Mouse (Mus musculus): ENCODE results near the gene Syce1l. TPM values are rescaled to one million over a fixed set of nuclear protein-coding genes. Genes with fewer than 3 reads are reported as not detected.

The Syce1l gene
- polyA plus RNA-seq, 1 experiment from 2014 or later: not detected

DNA sequence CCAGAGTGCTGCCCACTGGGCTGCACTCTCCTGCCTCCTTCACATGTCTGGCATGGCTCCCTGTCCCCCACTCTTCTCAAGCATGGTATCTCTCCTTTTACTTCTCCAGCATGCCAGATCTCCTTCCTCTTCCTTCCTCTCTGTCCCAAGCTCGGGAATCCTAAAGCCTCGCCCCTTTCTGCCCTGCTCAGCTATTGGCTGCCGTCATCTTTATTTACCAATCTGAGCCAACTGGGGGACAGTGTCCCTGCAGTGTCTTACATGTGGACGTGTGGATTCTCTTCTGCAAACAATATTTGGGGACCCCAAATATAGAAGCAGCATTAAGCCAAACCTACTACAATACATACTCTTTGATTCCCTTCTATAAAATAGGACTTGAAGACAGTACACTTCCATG is 10.1 kb downstream of the Syce1l start:
- no peak overlapping the region for H3K4me2 ChIP-seq (replicated peaks; ENCODE audit: low read depth)
- no peak overlapping the region for H3K9ac ChIP-seq (ENCODE audit: low read length)
- H3K4me3 ChIP-seq (ENCODE audit: low read depth, low read length): no peak overlapping the region
- H3K27ac ChIP-seq (replicated peaks): no peak overlapping the region
- H3K9me3 ChIP-seq (ENCODE audit: control insufficient read depth, low read length): no peaks in the 10 kb centered on the region
- no peak for TF ChIP-seq CTCF (IDR thresholded peaks at IDR 0.05; ENCODE audit: low read depth)
- TF ChIP-seq EP300 (optimal IDR thresholded peaks at IDR 0.05): no peak
- WGBS: 45% methylated on average over 4 of the region's 4 CpGs
- no peaks in the 10 kb centered on the region for H3K4me1 ChIP-seq (replicated peaks; ENCODE audit: control insufficient read depth, insufficient read depth)
- ATAC-seq (ENCODE audit: low FRiP score, low TSS enrichment) (no peak), DNase-seq (ENCODE audit: low spot score) (no peak)
- no peaks in the 10 kb centered on the region for H3K36me3 ChIP-seq (ENCODE audit: control insufficient read depth, insufficient read depth, low read length)
- no peaks in the 10 kb centered on the region for H3K27me3 ChIP-seq (ENCODE audit: control insufficient read depth, insufficient read depth, low read length)

DNA sequence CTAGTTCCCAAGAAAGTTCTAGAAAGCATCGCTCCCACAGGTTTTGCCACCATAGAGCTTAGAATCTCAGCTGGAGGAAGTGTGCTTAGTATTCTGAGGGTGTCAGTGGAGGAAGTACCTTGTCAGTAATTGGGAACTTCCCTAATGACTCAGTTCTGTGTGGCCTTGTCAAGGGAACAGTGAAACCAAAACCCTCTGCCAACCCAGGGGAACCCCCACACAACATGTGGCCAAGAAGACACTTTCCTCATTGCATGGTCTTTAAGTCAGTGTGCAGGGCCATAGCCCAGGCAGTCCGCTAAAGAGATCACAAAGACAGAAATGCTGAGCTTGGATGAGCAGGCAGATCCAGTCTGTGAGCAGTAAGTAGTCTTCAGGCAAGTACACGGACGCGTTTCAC is 13.1 kb downstream of the Syce1l start:
- H3K36me3 ChIP-seq (ENCODE audit: control insufficient read depth, insufficient read depth, low read length): no peaks in the 10 kb centered on the region
- H3K4me2 ChIP-seq (replicated peaks; ENCODE audit: low read depth): no peak overlapping the region
- H3K27ac ChIP-seq (replicated peaks): no peak overlapping the region
- no peak overlapping the region for H3K9ac ChIP-seq (ENCODE audit: low read length)
- no peaks in the 10 kb centered on the region for H3K4me1 ChIP-seq (replicated peaks; ENCODE audit: control insufficient read depth, insufficient read depth)
- H3K4me3 ChIP-seq (ENCODE audit: low read depth, low read length): no peak overlapping the region
- 92% methylated on average over 5 of the region's 5 CpGs for WGBS
- TF ChIP-seq EP300 (optimal IDR thresholded peaks at IDR 0.05) (no peak), CTCF (IDR thresholded peaks at IDR 0.05; ENCODE audit: low read depth) (no peak)
- no peaks in the 10 kb centered on the region for H3K9me3 ChIP-seq (ENCODE audit: control insufficient read depth, low read length)
- ATAC-seq (ENCODE audit: low FRiP score, low TSS enrichment) (no peak), DNase-seq (ENCODE audit: low spot score) (no peak)
- no peaks in the 10 kb centered on the region for H3K27me3 ChIP-seq (ENCODE audit: control insufficient read depth, insufficient read depth, low read length)

- TF ChIP-seq CTCF (IDR thresholded peaks at IDR 0.05; ENCODE audit: low read depth) (no peak), EP300 (optimal IDR thresholded peaks at IDR 0.05) (no peak)
- Histone ChIP-seq H3K4me2 (replicated peaks; ENCODE audit: low read depth) (no peak overlapping the region), H3K36me3 (ENCODE audit: control insufficient read depth, insufficient read depth, low read length) (no peaks in the 10 kb centered on the region), H3K9me3 (ENCODE audit: control insufficient read depth, low read length) (no peaks in the 10 kb centered on the region), H3K27me3 (ENCODE audit: control insufficient read depth, insufficient read depth, low read length) (no peaks in the 10 kb centered on the region), H3K4me1 (replicated peaks; ENCODE audit: control insufficient read depth, insufficient read depth) (no peaks in the 10 kb centered on the region), H3K4me3 (ENCODE audit: low read depth, low read length) (no peak overlapping the region), H3K27ac (replicated peaks) (no peak overlapping the region), H3K9ac (ENCODE audit: low read length) (no peak overlapping the region)
- DNase-seq (ENCODE audit: low spot score): no peak
- ATAC-seq (ENCODE audit: low FRiP score, low TSS enrichment): no peak
- 84% methylated on average over 11 of the region's 11 CpGs for WGBS
Measured at GRCm38 (mm10) chr8:113656681-113657298, 13.8 kb downstream of the Syce1l start.

DNA sequence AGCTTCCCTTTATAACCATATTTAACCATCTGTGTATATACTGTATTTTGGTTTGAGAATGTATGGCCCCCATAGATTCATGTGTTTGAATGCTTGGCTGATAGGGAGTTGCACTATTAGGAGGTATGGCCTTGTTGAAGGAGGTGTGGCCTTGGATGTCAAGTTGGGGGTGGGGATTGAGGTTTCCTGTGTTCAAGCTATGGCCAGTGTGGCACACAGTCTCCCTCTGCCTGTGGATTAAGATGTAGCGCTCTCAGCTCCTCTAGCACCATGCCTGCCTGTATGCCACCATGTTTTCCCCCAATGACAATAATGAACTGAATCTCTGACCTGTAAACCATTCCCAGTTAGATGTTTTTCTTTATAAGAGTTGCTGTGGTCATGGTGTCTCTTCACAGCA is 17.1 kb downstream of the Syce1l start:
- H3K4me2 ChIP-seq (replicated peaks; ENCODE audit: low read depth): no peak overlapping the region
- WGBS: 94% methylated on average over 1 of the region's 1 CpGs

GRCm38 (mm10) chr8:113664544-113664943 is 21.5 kb downstream of the Syce1l start:
- ATAC-seq (ENCODE audit: low FRiP score, low TSS enrichment) (peak; percentile 68), DNase-seq (ENCODE audit: low spot score) (peak; percentile 68)
- Histone ChIP-seq H3K36me3 (ENCODE audit: control insufficient read depth, insufficient read depth, low read length) (no peaks in the 10 kb centered on the region), H3K4me1 (replicated peaks; ENCODE audit: control insufficient read depth, insufficient read depth) (no peaks in the 10 kb centered on the region), H3K27ac (replicated peaks) (no peak overlapping the region), H3K9me3 (ENCODE audit: control insufficient read depth, low read length) (no peaks in the 10 kb centered on the region), H3K27me3 (ENCODE audit: control insufficient read depth, insufficient read depth, low read length) (no peaks in the 10 kb centered on the region), H3K4me2 (replicated peaks; ENCODE audit: low read depth) (no peak overlapping the region), H3K4me3 (ENCODE audit: low read depth, low read length) (no peak overlapping the region), H3K9ac (ENCODE audit: low read length) (no peak overlapping the region)
- WGBS: 7% methylated on average over 2 of the region's 2 CpGs
- TF ChIP-seq EP300 (optimal IDR thresholded peaks at IDR 0.05) (no peak), CTCF (IDR thresholded peaks at IDR 0.05; ENCODE audit: low read depth) (peak; percentile 99)

More for the DNA sequence above, 17.1 kb downstream of the Syce1l start:
- no peaks in the 10 kb centered on the region for H3K4me1 ChIP-seq (replicated peaks; ENCODE audit: control insufficient read depth, insufficient read depth)
- H3K36me3 ChIP-seq (ENCODE audit: control insufficient read depth, insufficient read depth, low read length): no peaks in the 10 kb centered on the region
- 0 out of 2 replicates have a peak, but pooled peaks have one; percentile 23 for TF ChIP-seq CTCF (IDR thresholded peaks at IDR 0.05; ENCODE audit: low read depth)
- no peak for TF ChIP-seq EP300 (optimal IDR thresholded peaks at IDR 0.05)
- no peak overlapping the region for H3K27ac ChIP-seq (replicated peaks)
- H3K4me3 ChIP-seq (ENCODE audit: low read depth, low read length): no peak overlapping the region
- no peaks in the 10 kb centered on the region for H3K9me3 ChIP-seq (ENCODE audit: control insufficient read depth, low read length)
- no peak for ATAC-seq (ENCODE audit: low FRiP score, low TSS enrichment)
- H3K9ac ChIP-seq (ENCODE audit: low read length): no peak overlapping the region
- no peaks in the 10 kb centered on the region for H3K27me3 ChIP-seq (ENCODE audit: control insufficient read depth, insufficient read depth, low read length)
- peak; percentile 6 for DNase-seq (ENCODE audit: low spot score)

- WGBS: 73% methylated on average over 4 of the region's 4 CpGs
- H3K4me1 ChIP-seq (replicated peaks; ENCODE audit: control insufficient read depth, insufficient read depth): no peaks in the 10 kb centered on the region
- H3K27ac ChIP-seq (replicated peaks): no peak overlapping the region
- no peaks in the 10 kb centered on the region for H3K36me3 ChIP-seq (ENCODE audit: control insufficient read depth, insufficient read depth, low read length)
- H3K4me3 ChIP-seq (ENCODE audit: low read depth, low read length): no peak overlapping the region
- TF ChIP-seq CTCF (IDR thresholded peaks at IDR 0.05; ENCODE audit: low read depth) (no peak), EP300 (optimal IDR thresholded peaks at IDR 0.05) (no peak)
- H3K27me3 ChIP-seq (ENCODE audit: control insufficient read depth, insufficient read depth, low read length): no peaks in the 10 kb centered on the region
- no peak for ATAC-seq (ENCODE audit: low FRiP score, low TSS enrichment)
- no peak overlapping the region for H3K4me2 ChIP-seq (replicated peaks; ENCODE audit: low read depth)
- peak; percentile 10 for DNase-seq (ENCODE audit: low spot score)
- no peak overlapping the region for H3K9ac ChIP-seq (ENCODE audit: low read length)
- no peaks in the 10 kb centered on the region for H3K9me3 ChIP-seq (ENCODE audit: control insufficient read depth, low read length)
Measured at GRCm38 (mm10) chr8:113665036-113665435, 22.0 kb downstream of the Syce1l start.

Data from stomach, postnatal 0 days (tissue).